Mouse (Mus musculus): ENCODE data around the gene Olfr1167. TPM values are rescaled to one million over a fixed set of nuclear protein-coding genes. Genes with fewer than 3 reads are reported as not detected.
"Not testable (repeated sequence)": the region's sequence is repeated elsewhere in the genome, so short reads cannot be mapped to it uniquely, and the experiment has no call there.

The Olfr1167 gene
- polyA plus RNA-seq (2012; rRNA removed) = not detected in 2 replicates

DNA sequence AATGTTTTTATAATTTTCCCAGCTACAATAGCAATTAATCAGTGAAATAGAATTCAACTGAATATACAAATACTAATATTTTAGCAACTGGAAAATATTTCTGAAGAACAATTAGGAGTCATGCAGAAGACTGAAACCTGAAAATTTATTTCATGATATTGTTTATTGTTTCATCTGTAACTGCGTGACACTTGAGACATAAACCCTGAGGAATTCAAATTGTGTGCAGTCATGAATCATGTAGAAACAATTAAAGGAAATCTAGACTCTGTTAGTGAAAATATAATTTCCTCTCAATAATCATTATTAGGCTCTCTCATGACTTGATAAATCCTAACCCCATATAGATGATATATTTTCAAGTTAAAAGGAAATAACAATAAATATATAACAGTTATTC, at the start of gene Olfr1167:
Olfr1167 (minus strand) TSS at position 101 of the 400 bp plus-strand sequence.
- DNase-seq (ENCODE audit: low read depth) = not testable (repeated sequence)

GRCm38 (mm10) chr2:88181580-88181979, 26.6 kb upstream of the Olfr1167 start, which contains the start of gene Olfr1168:
Gene Olfr1168, plus strand, starts transcription at chr2:88181880.
- DNase-seq (ENCODE audit: low read depth) = no peak

DNA sequence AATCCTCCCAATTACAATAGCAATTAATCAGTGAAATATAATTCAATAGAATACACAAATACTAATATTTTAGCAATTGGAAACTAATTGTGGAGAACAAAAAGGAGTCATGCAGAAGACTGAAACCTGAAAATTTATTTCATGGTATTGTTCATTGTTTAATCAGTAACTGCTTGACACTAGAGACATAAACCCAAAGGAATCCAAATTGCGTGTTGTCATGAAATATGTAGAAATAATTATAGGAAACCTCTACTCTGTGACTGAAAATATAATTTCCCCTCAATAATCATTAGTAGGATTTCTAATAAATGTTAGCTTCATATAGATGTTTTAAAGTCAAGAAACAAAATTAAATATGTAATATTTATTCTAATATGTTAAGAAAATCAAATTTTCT, 26.8 kb downstream of the Olfr1167 start, which contains the start of gene Olfr1166:
Olfr1166 (minus strand) TSS at position 101 of the 400 bp plus-strand sequence.
- DNase-seq (ENCODE audit: low read depth) = no peak

Other genes with a start within 250 kb of the Olfr1167 start
- not detected in 2 replicates for gene Olfr1155, start 210.1 kb downstream of the Olfr1167 start, polyA plus RNA-seq (2012; rRNA removed)
- not detected in 2 replicates for gene Olfr1156, start 202.1 kb downstream of the Olfr1167 start, polyA plus RNA-seq (2012; rRNA removed)
- not detected in 2 replicates for gene Olfr1157, start 186.9 kb downstream of the Olfr1167 start, polyA plus RNA-seq (2012; rRNA removed)
- not detected in 2 replicates for gene Olfr74, start 180.5 kb downstream of the Olfr1167 start, polyA plus RNA-seq (2012; rRNA removed)
- not detected in 2 replicates for gene Olfr1158, start 165.1 kb downstream of the Olfr1167 start, polyA plus RNA-seq (2012; rRNA removed)
- not detected in 2 replicates for gene Olfr1160, start 146.9 kb downstream of the Olfr1167 start, polyA plus RNA-seq (2012; rRNA removed)
- not detected in 2 replicates for gene Olfr1161, start 132.4 kb downstream of the Olfr1167 start, polyA plus RNA-seq (2012; rRNA removed)
- gene Olfr73, start 117.5 kb downstream of the Olfr1167 start, polyA plus RNA-seq (2012; rRNA removed) = not detected in 2 replicates
- not detected in 2 replicates for gene Olfr1162, start 104.1 kb downstream of the Olfr1167 start, polyA plus RNA-seq (2012; rRNA removed)
- not detected in 2 replicates for gene Olfr1163, start 83.4 kb downstream of the Olfr1167 start, polyA plus RNA-seq (2012; rRNA removed)
- gene Olfr1164, start 61.2 kb downstream of the Olfr1167 start, polyA plus RNA-seq (2012; rRNA removed) = not detected in 2 replicates
- gene Olfr1166, start 26.9 kb downstream of the Olfr1167 start, polyA plus RNA-seq (2012; rRNA removed) = not detected in 2 replicates
- gene Olfr1168, start 26.7 kb upstream of the Olfr1167 start, polyA plus RNA-seq (2012; rRNA removed) = not detected in 2 replicates
- gene Olfr1170, start 73.1 kb upstream of the Olfr1167 start, polyA plus RNA-seq (2012; rRNA removed) = not detected in 2 replicates
- gene Olfr1173, start 124.7 kb upstream of the Olfr1167 start, polyA plus RNA-seq (2012; rRNA removed) = not detected in 2 replicates
- gene Olfr1174-ps, start 159.9 kb upstream of the Olfr1167 start, polyA plus RNA-seq (2012; rRNA removed) = not detected in 2 replicates
- not detected in 2 replicates for gene Olfr1175-ps, start 172.0 kb upstream of the Olfr1167 start, polyA plus RNA-seq (2012; rRNA removed)
- not detected in 2 replicates for gene Olfr1176, start 181.5 kb upstream of the Olfr1167 start, polyA plus RNA-seq (2012; rRNA removed)
- gene Olfr1177-ps, start 191.3 kb upstream of the Olfr1167 start, polyA plus RNA-seq (2012; rRNA removed) = not detected in 2 replicates
- not detected in 2 replicates for gene Olfr1178, start 231.9 kb upstream of the Olfr1167 start, polyA plus RNA-seq (2012; rRNA removed)